Comparison of ENCODE assay signal across 16 mouse cellular contexts in genomic region chr5:146368971-146369370, GRCm38 (mm10). TPM values are rescaled to one million over a fixed set of nuclear protein-coding genes. Genes with fewer than 3 reads are reported as not detected.
DNase-seq lines count a peak whose midpoint lies in the region.
"Had no signal": no experiment of that assay in that cellular context is flagged by ENCODE, and none has a peak within 500 bp of the region (broad histone marks: within the 10 kb centered on the region; RNA-seq: fewer than 3 reads in every experiment).

No protein-coding gene starts in this region.

- intact Hi-C loops in left cerebral cortex, postnatal 4 days (cut with DNase I): no loop called here

- DNase-seq in cerebellum, postnatal 14 days: peak; percentile 52 to 62
- no peak for DNase-seq in cerebellum, adult 11 months
- DNase-seq in left cerebral cortex, postnatal 4 days: peak; percentile 64
- no peak for DNase-seq in left cerebral cortex, adult 11 months (ENCODE audit: low spot score)
- peak; percentile 31 for DNase-seq in retina, postnatal 1 day
- DNase-seq in retina, embryonic 14.5 days (ENCODE audit: low spot score): no peak
- DNase-seq: adrenal gland, adult 2 months; adrenal gland, postnatal 10 days; adrenal gland, postnatal 25 days; cerebellum, adult 11-12 months; cerebellum, adult 8-10 months; cerebellum, adult 9-11 months; cerebellum, postnatal 36 days; embryo, embryonic 11 days had no signal

RNA-seq across cellular contexts. Expression of gene Wasf3, which starts 15.8 kb away (rescaled TPM):
- total RNA-seq in left cerebral cortex, postnatal 4 days (2021): 10 to 100 TPM; 64.9 to 66.0 TPM
- total RNA-seq: common myeloid progenitor, adult 5-6 weeks; MEL had no signal

Comparison
In these comparisons a context has a peak if more than half of its experiments do, and no peak if none do; other contexts are left out.
1. DNase-seq: peak in cerebellum, postnatal 14 days (2 of 2), left cerebral cortex, postnatal 4 days (single experiment) and retina, postnatal 1 day (single experiment); none in cerebellum, adult 11 months (single experiment), left cerebral cortex, adult 11 months (single experiment) and retina, embryonic 14.5 days (single experiment).